Mouse (Mus musculus): ENCODE data around the gene Arhgap5. TPM values are rescaled to one million over a fixed set of nuclear protein-coding genes. Genes with fewer than 3 reads are reported as not detected.

The Arhgap5 gene
- total RNA-seq (2023): 10 to 100 TPM; 25.8 to 29.0 TPM

GRCm38 (mm10) chr12:52503456-52504320 lies at the start of gene Arhgap5:
TSS of gene Arhgap5 (plus strand) at chr12:52503972.

Other genes starting within 250 kb of the Arhgap5 start
- not detected for gene Akap6, start 195.4 kb downstream of the Arhgap5 start, total RNA-seq (2023)